Mouse (Mus musculus) liver, embryonic 16.5 days (tissue): ENCODE measurements at regions not wholly inside any gene's neighbourhood (a gene's known extent, or its start where the extent isn't known, plus 50 kb on each side); places are given as distances from the start of the nearest gene placed in this dataset.

Experiments
- ATAC-seq: fragments of 200-750 bp; cut with Nextera tagmentation; 2 replicates; pipeline ENCODE4 v1.8.0; 2017; ENCODE audit warnings: low read depth, mild to moderate bottlenecking, moderate number of reproducible peaks, moderate library complexity
- H3K27ac ChIP-seq: fragments of 300-500 bp; sonication (generic); 2 replicates; pipeline ENCODE4 v1.5.1; 2014; ENCODE audit warnings: mild to moderate bottlenecking, low read length
- H3K27me3 ChIP-seq: fragments of 300-500 bp; sonication (generic); 2 replicates; pipeline ENCODE4 v1.6.1; 2014; ENCODE audit warnings: low read depth, low read length, mixed read lengths; ENCODE audit not compliant: control insufficient read depth, insufficient read depth
- H3K36me3 ChIP-seq: fragments of 300-500 bp; sonication (generic); 2 replicates; pipeline ENCODE4 v1.6.1; 2014; ENCODE audit warnings: mild to moderate bottlenecking; ENCODE audit not compliant: control insufficient read depth, insufficient read depth
- H3K4me1 ChIP-seq: fragments of 300-500 bp; sonication (generic); 2 replicates; pipeline ENCODE4 v1.6.1; 2014; ENCODE audit warnings: low read depth, low read length, mixed read lengths; ENCODE audit not compliant: control insufficient read depth
- H3K4me2 ChIP-seq: fragments of 300-500 bp; sonication (generic); 2 replicates; pipeline ENCODE4 v1.6.1; 2014; ENCODE audit warnings: low read depth, low read length, mixed read lengths
- H3K4me3 ChIP-seq: fragments of 300-500 bp; sonication (generic); 2 replicates; pipeline ENCODE4 v1.5.1; 2014; ENCODE audit warnings: low read depth, mild to moderate bottlenecking, low read length
- H3K9ac ChIP-seq: fragments of 300-500 bp; sonication (generic); 2 replicates; pipeline ENCODE4 v1.6.1; 2014; ENCODE audit warnings: low read depth, low read length
- H3K9me3 ChIP-seq: fragments of 300-500 bp; sonication (generic); replicated peaks from 2 replicates; pipeline ENCODE4 v1.6.1; 2016; ENCODE audit warnings: low read length; ENCODE audit not compliant: control insufficient read depth
- WGBS: fragments of 180-500 bp; shearing (Covaris S2); extraction: QIAGEN DNeasy Blood & Tissue Kit; methylation state at CpG from one replicate; pipeline ENCODE4 v1.1.7; 2014; ENCODE audit not compliant: insufficient replicate concordance; 5-methylcytosine and 5-hydroxymethylcytosine counted together

DNA sequence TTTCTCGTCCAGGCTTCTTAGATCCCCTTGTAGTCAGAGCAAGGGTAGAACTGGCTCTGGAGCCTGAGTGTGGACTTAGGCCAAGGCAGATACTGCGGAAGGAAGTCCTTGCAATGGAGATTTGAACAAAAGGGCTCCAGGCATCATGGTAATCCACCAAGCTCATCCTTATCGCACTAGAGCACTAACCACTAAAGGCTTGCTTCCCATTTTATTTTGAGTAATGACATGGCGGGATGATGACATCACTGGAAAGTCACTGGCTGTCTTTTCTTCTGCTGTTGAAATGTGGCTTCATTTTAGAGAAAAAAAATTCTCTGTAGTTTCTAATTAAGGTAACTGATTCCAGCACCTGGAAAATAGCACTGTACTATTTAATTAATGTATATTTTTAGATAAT, 137.4 kb upstream of the Cnr1 start:
- no peak overlapping the region for H3K27ac ChIP-seq
- no peaks in the 10 kb centered on the region for H3K4me1 ChIP-seq
- no peak overlapping the region for H3K4me3 ChIP-seq
- no peaks in the 10 kb centered on the region for H3K9me3 ChIP-seq
- 37% methylated on average over 4 of the region's 4 CpGs for WGBS
- H3K9ac ChIP-seq: no peak overlapping the region
- no peaks in the 10 kb centered on the region for H3K27me3 ChIP-seq
- no peak overlapping the region for H3K4me2 ChIP-seq
- no peaks in the 10 kb centered on the region for H3K36me3 ChIP-seq
- ATAC-seq: no peak

DNA sequence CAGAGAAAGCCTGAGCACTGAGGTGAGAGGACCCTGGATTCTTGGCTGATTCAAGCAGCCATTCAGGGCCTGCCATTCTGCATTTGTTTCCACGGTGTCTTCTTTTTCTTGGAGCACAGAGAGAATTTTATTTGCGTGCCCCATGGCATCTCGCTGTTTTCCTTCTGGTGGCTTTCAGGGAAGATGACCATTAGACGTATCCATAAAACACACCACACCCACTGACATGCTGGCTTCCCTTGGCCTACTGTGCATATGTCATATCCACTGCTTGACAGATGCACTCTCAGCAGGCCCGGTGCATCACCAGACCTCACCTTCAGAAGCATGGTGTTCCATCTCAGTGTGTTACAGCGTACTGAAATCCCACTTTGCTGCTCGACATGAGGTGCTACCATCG, 131.0 kb upstream of the Cnr1 start:
- no peak for ATAC-seq
- Histone ChIP-seq H3K27me3 (no peaks in the 10 kb centered on the region), H3K4me1 (no peaks in the 10 kb centered on the region), H3K36me3 (no peaks in the 10 kb centered on the region), H3K4me3 (no peak overlapping the region), H3K4me2 (no peak overlapping the region), H3K9me3 (no peaks in the 10 kb centered on the region), H3K9ac (no peak overlapping the region), H3K27ac (no peak overlapping the region)
- 75% methylated on average over 8 of the region's 8 CpGs for WGBS

DNA sequence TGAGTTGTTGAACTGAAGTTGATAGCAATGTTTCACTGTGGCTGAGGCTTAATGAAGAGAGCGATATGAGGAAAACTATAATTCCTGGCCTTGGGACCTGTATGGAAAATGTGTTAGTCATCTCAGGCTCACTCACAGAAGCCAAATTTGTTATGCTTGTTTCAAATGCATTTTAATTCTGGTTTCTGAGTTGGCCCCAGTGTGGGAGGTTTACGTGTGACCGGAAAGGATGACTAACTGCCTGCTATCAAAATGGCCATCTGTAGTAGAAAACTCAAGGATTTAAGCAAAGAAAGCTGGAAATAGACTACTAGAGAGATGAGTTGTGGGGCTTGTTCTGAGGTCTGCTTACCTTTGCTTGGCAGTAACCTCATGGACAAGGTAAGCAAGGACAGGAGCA, 128.9 kb upstream of the Cnr1 start:
- no peak for ATAC-seq
- no peaks in the 10 kb centered on the region for H3K4me1 ChIP-seq
- no peak overlapping the region for H3K27ac ChIP-seq
- H3K27me3 ChIP-seq: no peaks in the 10 kb centered on the region
- H3K4me2 ChIP-seq: no peak overlapping the region
- no peak overlapping the region for H3K4me3 ChIP-seq
- H3K36me3 ChIP-seq: no peaks in the 10 kb centered on the region
- no peak overlapping the region for H3K9ac ChIP-seq
- WGBS: 79% methylated on average over 3 of the region's 3 CpGs
- H3K9me3 ChIP-seq: no peaks in the 10 kb centered on the region

DNA sequence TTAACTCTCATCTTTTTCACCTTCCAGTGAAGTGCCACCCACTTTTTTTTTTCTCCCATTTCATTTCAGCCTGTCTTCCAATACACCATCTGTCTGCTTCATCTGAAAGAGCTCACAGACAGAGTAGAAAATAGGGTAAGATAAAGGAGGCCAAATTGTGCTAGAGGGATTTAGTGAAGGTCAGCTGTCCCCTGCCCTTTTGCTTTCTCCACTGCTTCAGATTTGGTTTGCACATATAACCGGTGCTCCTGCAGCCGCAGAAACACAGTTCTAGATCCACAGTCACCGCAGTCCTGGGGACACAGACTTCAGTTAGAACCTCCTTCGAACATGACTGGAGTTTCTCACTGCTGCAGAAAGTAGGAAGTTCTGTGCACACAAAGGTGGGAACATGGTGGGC, 126.4 kb upstream of the Cnr1 start:
- H3K27me3 ChIP-seq: no peaks in the 10 kb centered on the region
- WGBS: 72% methylated on average over 4 of the region's 4 CpGs
- H3K36me3 ChIP-seq: no peaks in the 10 kb centered on the region
- H3K27ac ChIP-seq: no peak overlapping the region
- no peak overlapping the region for H3K4me3 ChIP-seq
- no peaks in the 10 kb centered on the region for H3K9me3 ChIP-seq
- H3K4me2 ChIP-seq: no peak overlapping the region
- H3K4me1 ChIP-seq: no peaks in the 10 kb centered on the region
- H3K9ac ChIP-seq: no peak overlapping the region
- ATAC-seq: no peak

DNA sequence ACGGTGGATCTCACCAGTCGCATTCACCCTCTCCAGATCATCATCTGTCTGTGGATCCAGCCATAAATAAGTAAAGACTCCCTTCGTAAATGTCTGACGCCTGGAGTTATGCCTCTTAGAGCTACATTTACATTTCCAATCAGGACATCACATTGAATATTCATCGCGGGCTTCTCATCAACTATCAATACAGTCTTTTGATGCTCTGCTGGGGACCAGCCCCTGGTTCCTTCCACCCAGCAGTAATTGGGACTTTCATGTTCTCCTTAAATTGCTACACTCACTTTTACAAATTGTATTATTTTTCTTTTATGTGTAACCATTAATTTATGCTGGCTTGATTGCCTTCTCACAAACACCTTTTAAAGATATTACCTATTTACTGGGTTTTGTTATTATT, 125.7 kb upstream of the Cnr1 start:
- H3K36me3 ChIP-seq: no peaks in the 10 kb centered on the region
- no peak overlapping the region for H3K9ac ChIP-seq
- H3K9me3 ChIP-seq: no peaks in the 10 kb centered on the region
- no peak overlapping the region for H3K4me2 ChIP-seq
- no peak overlapping the region for H3K4me3 ChIP-seq
- ATAC-seq: no peak
- 65% methylated on average over 6 of the region's 6 CpGs for WGBS
- H3K27ac ChIP-seq: no peak overlapping the region
- no peaks in the 10 kb centered on the region for H3K27me3 ChIP-seq
- no peaks in the 10 kb centered on the region for H3K4me1 ChIP-seq

DNA sequence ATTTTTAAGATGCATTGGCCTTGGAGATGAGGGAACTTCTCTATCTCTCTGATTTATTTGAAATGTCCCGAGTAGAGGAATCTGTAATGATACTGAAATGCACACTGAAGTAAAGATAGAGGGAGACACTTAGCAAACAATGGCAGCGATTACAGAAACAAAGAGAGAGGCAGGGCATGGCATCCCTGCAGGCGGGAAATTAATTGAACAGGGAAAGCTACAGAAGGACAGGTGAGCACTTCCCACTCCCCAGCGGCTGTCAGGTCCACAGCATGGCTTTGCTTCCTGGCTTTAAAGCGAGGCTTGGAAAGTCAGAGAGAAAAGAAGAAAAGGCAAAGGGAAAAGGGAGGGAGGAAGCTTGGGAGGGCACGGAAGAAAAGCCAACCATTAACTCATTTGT, 125.3 kb upstream of the Cnr1 start:
- 40% methylated on average over 6 of the region's 6 CpGs for WGBS
- Histone ChIP-seq H3K9me3 (no peaks in the 10 kb centered on the region), H3K4me3 (no peak overlapping the region), H3K27me3 (no peaks in the 10 kb centered on the region), H3K4me2 (no peak overlapping the region), H3K36me3 (no peaks in the 10 kb centered on the region), H3K4me1 (no peaks in the 10 kb centered on the region), H3K27ac (no peak overlapping the region), H3K9ac (no peak overlapping the region)
- no peak for ATAC-seq

DNA sequence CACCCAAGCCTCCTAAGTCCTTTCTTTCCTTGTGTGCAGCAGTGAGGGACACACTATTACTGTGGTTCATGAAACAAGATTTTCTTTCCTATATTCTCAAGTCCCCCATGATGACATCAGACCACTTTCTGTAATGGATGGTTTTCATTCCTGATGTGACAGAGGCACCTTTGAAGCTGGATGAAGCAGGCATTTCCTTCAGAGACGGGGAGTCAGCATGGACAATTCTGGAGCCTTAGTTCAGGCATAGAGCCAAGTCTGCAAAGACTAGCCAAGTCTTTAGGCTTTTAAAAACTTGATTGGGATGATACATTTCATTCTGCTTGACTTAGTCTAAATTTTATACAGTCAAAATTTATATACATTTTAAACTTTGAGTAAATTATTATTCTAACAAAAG, 124.6 kb upstream of the Cnr1 start:
- no peak for ATAC-seq
- no peak overlapping the region for H3K27ac ChIP-seq
- H3K4me2 ChIP-seq: no peak overlapping the region
- no peak overlapping the region for H3K4me3 ChIP-seq
- 42% methylated on average over 1 of the region's 1 CpGs for WGBS
- no peak overlapping the region for H3K9ac ChIP-seq
- H3K9me3 ChIP-seq: no peaks in the 10 kb centered on the region
- H3K27me3 ChIP-seq: no peaks in the 10 kb centered on the region
- H3K36me3 ChIP-seq: no peaks in the 10 kb centered on the region
- H3K4me1 ChIP-seq: no peaks in the 10 kb centered on the region

DNA sequence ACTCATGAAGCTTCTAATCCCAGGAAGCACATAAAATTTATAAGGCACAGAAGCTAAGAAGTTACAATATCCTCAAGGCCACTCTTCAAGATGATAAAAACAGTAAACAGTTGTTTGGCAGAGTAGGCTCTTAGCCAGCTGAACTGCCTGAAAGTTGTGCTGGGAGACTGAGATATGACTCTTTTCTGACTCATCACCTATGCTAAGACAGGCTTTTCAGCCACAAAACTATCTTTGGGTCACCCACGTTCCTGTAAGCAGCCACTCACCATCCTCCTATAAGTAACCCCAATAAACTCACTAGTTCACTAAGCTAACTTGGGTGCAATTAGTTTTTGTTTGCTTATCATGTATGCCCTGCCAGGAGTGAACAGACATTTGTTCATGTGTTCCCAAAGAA, 112.1 kb upstream of the Cnr1 start:
- no peak for ATAC-seq

DNA sequence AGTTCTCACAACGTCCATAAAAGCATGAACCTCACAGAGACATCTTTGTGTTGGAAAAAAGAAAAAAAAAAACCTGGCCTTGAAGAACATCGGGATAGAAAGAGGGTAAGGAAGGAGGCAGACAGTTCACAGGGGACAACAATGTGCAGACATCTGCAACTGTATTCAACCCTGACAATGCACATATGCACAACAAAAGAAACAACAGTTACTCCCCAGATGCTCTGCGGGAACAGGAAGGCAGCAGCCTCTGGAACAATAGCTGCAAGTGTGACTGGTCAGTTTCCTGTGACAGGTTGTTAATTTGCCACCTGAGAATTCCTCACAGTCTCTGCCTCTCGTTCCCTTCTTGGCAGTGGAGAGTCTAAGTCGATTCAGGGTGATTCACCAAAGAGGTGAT, 100.5 kb upstream of the Cnr1 start:
- Histone ChIP-seq H3K9ac (no peak overlapping the region), H3K27me3 (no peaks in the 10 kb centered on the region), H3K9me3 (no peaks in the 10 kb centered on the region), H3K27ac (no peak overlapping the region), H3K4me2 (no peak overlapping the region), H3K36me3 (no peaks in the 10 kb centered on the region), H3K4me3 (no peak overlapping the region), H3K4me1 (no peaks in the 10 kb centered on the region)
- WGBS: 11% methylated on average over 5 of the region's 5 CpGs
- no peak for ATAC-seq

More for the DNA sequence above, 112.1 kb upstream of the Cnr1 start:
- 37% methylated on average over 1 of the region's 1 CpGs for WGBS
- Histone ChIP-seq H3K27me3 (no peaks in the 10 kb centered on the region), H3K9ac (no peak overlapping the region), H3K27ac (no peak overlapping the region), H3K4me3 (no peak overlapping the region), H3K9me3 (no peaks in the 10 kb centered on the region), H3K4me1 (no peaks in the 10 kb centered on the region), H3K4me2 (no peak overlapping the region), H3K36me3 (no peaks in the 10 kb centered on the region)

DNA sequence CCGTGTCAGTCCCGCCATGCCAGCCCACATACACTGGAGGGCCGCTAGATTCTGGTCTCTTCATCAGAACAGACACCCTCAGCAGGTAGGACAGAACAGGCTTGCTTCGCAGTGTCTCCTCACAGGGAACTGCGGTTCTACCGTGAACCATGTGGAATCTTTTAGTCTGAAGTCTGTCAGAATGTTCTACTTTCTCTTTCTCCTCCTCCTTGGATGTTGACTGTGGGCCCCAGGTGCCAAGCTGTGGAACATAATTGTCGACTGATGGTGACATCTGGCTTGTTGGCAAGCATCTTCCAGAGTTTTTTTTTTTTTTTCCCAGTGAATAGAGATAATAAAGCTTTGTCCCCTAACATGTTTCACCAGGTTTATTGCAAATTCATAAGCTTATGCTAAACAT, 91.3 kb upstream of the Cnr1 start:
- no peaks in the 10 kb centered on the region for H3K9me3 ChIP-seq
- H3K4me2 ChIP-seq: no peak overlapping the region
- H3K27ac ChIP-seq: no peak overlapping the region
- 73% methylated on average over 7 of the region's 7 CpGs for WGBS
- no peaks in the 10 kb centered on the region for H3K36me3 ChIP-seq
- H3K9ac ChIP-seq: no peak overlapping the region
- ATAC-seq: no peak
- H3K4me1 ChIP-seq: no peaks in the 10 kb centered on the region
- H3K4me3 ChIP-seq: no peak overlapping the region
- no peaks in the 10 kb centered on the region for H3K27me3 ChIP-seq
